Mouse (Mus musculus): ENCODE results near the gene Arhgef2. TPM values are rescaled to one million over a fixed set of nuclear protein-coding genes. Genes with fewer than 3 reads are reported as not detected.

The Arhgef2 gene
- polyA plus RNA-seq, 1 experiment from 2014 or later: 123 TPM

DNA sequence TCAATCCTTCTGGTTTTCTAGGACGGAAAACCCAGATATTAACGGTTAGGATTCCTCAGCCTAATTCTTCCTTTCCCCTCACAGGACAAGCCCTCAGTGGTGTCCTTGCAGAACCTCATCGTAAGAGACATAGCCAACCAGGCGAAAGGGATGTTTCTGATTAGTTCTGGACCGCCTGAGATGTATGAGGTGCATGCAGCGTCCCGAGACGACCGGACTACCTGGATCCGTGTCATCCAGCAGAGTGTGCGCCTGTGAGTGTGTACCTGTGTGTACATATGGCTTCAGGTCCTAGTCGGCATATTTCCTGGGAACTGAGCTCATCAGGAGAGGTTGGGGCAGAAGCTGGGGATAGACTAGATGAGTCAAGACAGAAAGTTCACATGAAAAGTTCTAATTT is 33.5 kb downstream of the Arhgef2 start:
- WGBS: 95% methylated on average over 12 of the region's 12 CpGs
- Histone ChIP-seq H3K36me3 (peaks cover 99% of the 10 kb centered on the region), H3K27ac (no peak overlapping the region)

DNA sequence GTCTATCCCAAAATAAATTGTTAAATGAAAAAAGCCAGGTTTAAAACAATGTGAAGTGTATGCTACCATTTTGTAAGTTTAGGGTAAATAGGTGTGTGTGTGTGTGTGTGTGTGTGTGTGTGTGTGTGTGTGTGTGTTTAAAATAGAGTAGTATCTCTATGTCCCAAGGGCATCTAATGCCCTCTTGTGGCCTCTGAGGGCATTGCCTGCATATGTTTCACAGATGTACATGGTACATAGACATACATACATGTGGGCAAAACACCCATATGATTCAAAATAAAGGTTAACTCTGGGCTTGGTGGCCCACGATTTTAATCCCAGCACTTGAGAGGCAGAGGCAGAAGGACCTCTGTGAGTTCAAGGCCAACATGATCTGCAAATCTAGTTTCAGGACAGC is 34.9 kb downstream of the Arhgef2 start:
- H3K27me3 ChIP-seq (ENCODE audit: insufficient read depth, poor library complexity, severe bottlenecking): no peaks in the 10 kb centered on the region
- H3K9me3 ChIP-seq: no peaks in the 10 kb centered on the region
- H3K4me3 ChIP-seq: no peak overlapping the region
- DNase-seq (ENCODE audit: low spot score): peak; percentile 59
- peaks cover 99% of the 10 kb centered on the region for H3K36me3 ChIP-seq
- WGBS: 80% methylated on average over 1 of the region's 1 CpGs
- H3K4me1 ChIP-seq (replicated peaks): no peaks in the 10 kb centered on the region
- H3K27ac ChIP-seq: no peak overlapping the region

More for the DNA sequence above, 33.5 kb downstream of the Arhgef2 start:
- Histone ChIP-seq H3K4me3 (no peak overlapping the region), H3K9me3 (no peaks in the 10 kb centered on the region), H3K27me3 (ENCODE audit: insufficient read depth, poor library complexity, severe bottlenecking) (no peaks in the 10 kb centered on the region), H3K4me1 (replicated peaks) (no peaks in the 10 kb centered on the region)
- DNase-seq (ENCODE audit: low spot score): no peak

- WGBS: 85% methylated on average over 5 of the region's 5 CpGs
- H3K27me3 ChIP-seq (ENCODE audit: insufficient read depth, poor library complexity, severe bottlenecking): no peaks in the 10 kb centered on the region
- no peaks in the 10 kb centered on the region for H3K4me1 ChIP-seq (replicated peaks)
- DNase-seq (ENCODE audit: low spot score): no peak
- no peaks in the 10 kb centered on the region for H3K9me3 ChIP-seq
- H3K4me3 ChIP-seq: no peak overlapping the region
- no peak overlapping the region for H3K27ac ChIP-seq
- H3K36me3 ChIP-seq: peaks cover 100% of the 10 kb centered on the region
Measured at GRCm38 (mm10) chr3:88643078-88643477, 37.3 kb downstream of the Arhgef2 start.

- H3K36me3 ChIP-seq: peaks cover 88% of the 10 kb centered on the region
- no peak for DNase-seq (ENCODE audit: low spot score)
Measured at GRCm38 (mm10) chr3:88645937-88646336, 40.2 kb downstream of the Arhgef2 start.

DNA sequence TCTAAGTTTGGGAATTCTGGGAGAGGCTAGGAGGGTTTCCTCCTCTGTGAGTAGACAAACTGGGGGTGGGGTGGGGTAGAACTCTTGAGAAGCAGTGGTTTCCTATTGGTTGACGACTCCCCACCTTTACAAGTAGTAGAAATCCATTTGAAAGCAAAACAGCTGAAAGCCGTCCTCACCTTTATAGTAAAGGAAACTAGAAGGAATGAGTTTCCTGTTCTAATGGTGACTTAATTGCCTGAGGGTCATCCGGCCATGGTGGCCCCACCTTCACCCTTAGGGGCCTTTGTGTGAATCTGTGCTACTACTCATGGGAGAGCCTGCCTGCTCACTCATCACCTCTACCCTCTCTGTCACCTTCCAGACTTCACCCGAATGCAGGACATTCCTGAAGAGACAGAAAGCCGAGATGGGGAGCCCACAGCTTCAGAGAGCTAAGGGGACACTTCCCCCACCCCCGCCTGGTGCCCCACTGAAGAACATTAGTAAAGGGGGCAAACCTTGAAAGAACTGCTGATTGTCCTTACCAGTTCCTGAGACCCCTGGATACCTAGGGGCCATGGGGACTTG is 40.7 kb downstream of the Arhgef2 start:
- Histone ChIP-seq H3K27ac (no peak overlapping the region), H3K9me3 (no peaks in the 10 kb centered on the region), H3K4me3 (no peak overlapping the region), H3K4me1 (replicated peaks) (peaks cover 4% of the 10 kb centered on the region; the same call in 1 of the 2 replicates), H3K27me3 (ENCODE audit: insufficient read depth, poor library complexity, severe bottlenecking) (no peaks in the 10 kb centered on the region), H3K36me3 (peaks cover 82% of the 10 kb centered on the region)
- DNase-seq (ENCODE audit: low spot score): no peak
- WGBS: 84% methylated on average over 6 of the region's 6 CpGs

More at GRCm38 (mm10) chr3:88645937-88646336, 40.2 kb downstream of the Arhgef2 start:
- 94% methylated on average over 12 of the region's 12 CpGs for WGBS
- Histone ChIP-seq H3K4me3 (no peak overlapping the region), H3K4me1 (replicated peaks) (0 out of 2 replicates have a peak, but pooled peaks cover under 1% of the 10 kb centered on the region), H3K27me3 (ENCODE audit: insufficient read depth, poor library complexity, severe bottlenecking) (no peaks in the 10 kb centered on the region), H3K9me3 (no peaks in the 10 kb centered on the region), H3K27ac (no peak overlapping the region)

GRCm38 (mm10) chr3:88647076-88647475 is 41.3 kb downstream of the Arhgef2 start:
- no peaks in the 10 kb centered on the region for H3K27me3 ChIP-seq (ENCODE audit: insufficient read depth, poor library complexity, severe bottlenecking)
- H3K36me3 ChIP-seq: peaks cover 76% of the 10 kb centered on the region
- DNase-seq (ENCODE audit: low spot score): no peak
- no peak overlapping the region for H3K27ac ChIP-seq
- H3K4me3 ChIP-seq: no peak overlapping the region
- H3K4me1 ChIP-seq (replicated peaks): peaks cover 8% of the 10 kb centered on the region; the same call in 1 of the 2 replicates
- H3K9me3 ChIP-seq: no peaks in the 10 kb centered on the region
- WGBS: 82% methylated on average over 3 of the region's 3 CpGs

DNA sequence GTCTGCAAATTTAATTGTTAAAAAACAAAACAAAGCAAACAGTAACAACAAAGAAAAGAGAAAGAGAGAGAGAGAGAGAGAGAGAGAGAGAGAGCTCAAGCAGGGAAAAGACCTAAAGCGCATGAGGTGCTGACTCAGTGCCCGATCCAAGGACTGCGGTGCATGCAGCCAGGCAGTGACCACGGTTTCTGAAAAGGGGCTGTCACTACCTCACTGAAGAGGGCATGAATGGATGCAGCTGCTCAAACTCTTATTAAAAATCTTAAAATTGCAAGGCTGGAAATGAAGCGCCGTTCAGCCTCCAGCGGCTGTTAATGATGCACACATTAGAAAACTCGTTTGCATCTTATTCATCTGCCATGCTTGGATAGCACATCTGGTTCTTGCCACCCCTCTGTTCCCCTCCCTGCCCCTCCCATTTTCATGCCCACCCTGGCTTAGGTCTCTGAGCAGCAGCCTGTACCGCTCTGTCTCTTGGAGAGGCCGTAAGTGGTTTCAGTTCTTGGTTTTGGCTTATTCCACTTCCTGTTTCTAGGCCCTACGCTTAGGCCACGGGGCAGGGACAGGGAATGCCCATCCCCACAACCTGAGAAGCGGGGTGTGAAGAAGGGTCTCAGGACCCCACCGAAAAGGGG is 42.1 kb downstream of the Arhgef2 start:
- DNase-seq (ENCODE audit: low spot score): no peak
- WGBS: 92% methylated on average over 14 of the region's 14 CpGs
- Histone ChIP-seq H3K4me3 (no peak overlapping the region), H3K27me3 (ENCODE audit: insufficient read depth, poor library complexity, severe bottlenecking) (no peaks in the 10 kb centered on the region), H3K9me3 (no peaks in the 10 kb centered on the region), H3K27ac (no peak overlapping the region), H3K36me3 (peaks cover 68% of the 10 kb centered on the region), H3K4me1 (replicated peaks) (peaks cover 11% of the 10 kb centered on the region; the same call in 1 of the 2 replicates)

- no peaks in the 10 kb centered on the region for H3K27me3 ChIP-seq (ENCODE audit: insufficient read depth, poor library complexity, severe bottlenecking)
- H3K4me3 ChIP-seq: no peak overlapping the region
- peaks cover 11% of the 10 kb centered on the region; the same call in 1 of the 2 replicates for H3K4me1 ChIP-seq (replicated peaks)
- 84% methylated on average over 12 of the region's 12 CpGs for WGBS
- no peaks in the 10 kb centered on the region for H3K9me3 ChIP-seq
- no peak overlapping the region for H3K27ac ChIP-seq
- peaks cover 61% of the 10 kb centered on the region for H3K36me3 ChIP-seq
- DNase-seq (ENCODE audit: low spot score): no peak
Measured at GRCm38 (mm10) chr3:88648452-88649168, 42.8 kb downstream of the Arhgef2 start.

GRCm38 (mm10) chr3:88649186-88649585 is 43.4 kb downstream of the Arhgef2 start:
- Histone ChIP-seq H3K27ac (no peak overlapping the region), H3K27me3 (ENCODE audit: insufficient read depth, poor library complexity, severe bottlenecking) (no peaks in the 10 kb centered on the region), H3K4me1 (replicated peaks) (peaks cover 11% of the 10 kb centered on the region; the same call in 1 of the 2 replicates), H3K4me3 (no peak overlapping the region), H3K36me3 (peaks cover 55% of the 10 kb centered on the region), H3K9me3 (no peaks in the 10 kb centered on the region)
- WGBS: 85% methylated on average over 10 of the region's 10 CpGs
- no peak for DNase-seq (ENCODE audit: low spot score)

- 95% methylated on average over 13 of the region's 13 CpGs for WGBS
- Histone ChIP-seq H3K27me3 (ENCODE audit: insufficient read depth, poor library complexity, severe bottlenecking) (no peaks in the 10 kb centered on the region), H3K4me3 (no peak overlapping the region), H3K27ac (no peak overlapping the region), H3K9me3 (no peaks in the 10 kb centered on the region), H3K4me1 (replicated peaks) (peaks cover 11% of the 10 kb centered on the region; the same call in 1 of the 2 replicates), H3K36me3 (peaks cover 47% of the 10 kb centered on the region)
- no peak for DNase-seq (ENCODE audit: low spot score)
Measured at GRCm38 (mm10) chr3:88649967-88650366, 44.2 kb downstream of the Arhgef2 start.

DNA sequence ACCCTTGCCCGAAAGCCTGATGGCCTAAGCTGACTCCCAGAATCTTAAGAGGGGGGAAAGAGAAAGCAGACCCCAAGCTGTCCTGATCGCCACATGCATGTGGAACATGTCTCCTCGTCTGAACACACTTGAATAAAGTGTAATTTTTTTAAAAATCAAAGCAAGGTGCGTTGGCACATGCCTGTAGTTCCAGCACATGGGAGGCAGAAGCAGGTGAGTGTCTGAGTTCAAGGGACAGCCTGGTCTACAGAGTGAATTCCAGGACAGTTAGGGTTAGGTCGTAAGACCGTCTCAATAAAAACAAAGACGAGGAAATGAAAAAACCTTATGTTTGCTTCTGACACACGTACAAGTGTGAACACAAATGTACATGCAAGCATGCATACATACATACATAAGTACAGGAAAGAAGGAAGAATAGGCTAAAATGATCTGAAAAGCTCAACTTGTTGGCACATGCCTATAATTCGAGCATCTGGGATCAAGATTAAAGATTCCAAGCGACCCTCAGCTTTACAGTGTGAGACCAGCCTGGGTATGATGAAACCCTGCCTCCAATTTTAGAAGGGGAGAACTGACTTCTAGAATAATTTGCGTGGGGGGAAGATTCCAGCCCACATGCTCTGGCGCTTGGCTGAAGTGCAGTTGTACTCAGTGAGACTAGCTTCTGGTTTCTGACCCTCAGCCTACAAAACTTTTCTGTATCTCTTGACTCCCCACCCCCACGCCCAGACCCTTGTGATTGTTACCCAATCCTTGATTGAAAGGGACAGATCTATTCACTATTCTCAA is 45.1 kb downstream of the Arhgef2 start:
- no peaks in the 10 kb centered on the region for H3K27me3 ChIP-seq (ENCODE audit: insufficient read depth, poor library complexity, severe bottlenecking)
- H3K27ac ChIP-seq: no peak overlapping the region
- WGBS: 83% methylated on average over 13 of the region's 13 CpGs
- H3K36me3 ChIP-seq: peaks cover 38% of the 10 kb centered on the region
- no peak for DNase-seq (ENCODE audit: low spot score)
- no peak overlapping the region for H3K4me3 ChIP-seq
- no peaks in the 10 kb centered on the region for H3K9me3 ChIP-seq
- peaks cover 11% of the 10 kb centered on the region; the same call in 1 of the 2 replicates for H3K4me1 ChIP-seq (replicated peaks)

Measured in hindbrain, embryonic 10.5 days (tissue).